In genomic region chr12:71532161-71532560, GRCm38 (mm10) we compare ENCODE assay signal across 19 mouse cellular contexts.
DNase-seq lines count a peak whose midpoint lies in the region; ATAC-seq and TF ChIP-seq lines count a peak whose summit lies in the region.
"Had no signal": no experiment of that assay in that cellular context is flagged by ENCODE, and none has a peak within 500 bp of the region (broad histone marks: within the 10 kb centered on the region; RNA-seq: fewer than 3 reads in every experiment).

No protein-coding gene starts in this region.

- no peak overlapping the region for H3K4me2 ChIP-seq in forebrain, embryonic 14.5 days (ENCODE audit: low read length)
- H3K4me2 ChIP-seq in hindbrain, embryonic 15.5 days = no peak overlapping the region
- no peak overlapping the region for H3K4me2 ChIP-seq in midbrain, embryonic 16.5 days (ENCODE audit: low read length)
- no peak overlapping the region for H3K4me2 ChIP-seq in heart, embryonic 11.5 days
- H3K4me2 ChIP-seq: embryonic facial prominence, embryonic 13.5 days; limb, embryonic 13.5 days; lung, embryonic 15.5 days had no signal

- no peak for TF ChIP-seq CTCF in brain, embryonic 14.5 days (IDR thresholded peaks at IDR 0.05; ENCODE audit: borderline replicate concordance, extremely low read depth, insufficient read depth, insufficient read length)

- 81% methylated on average over 3 of the region's 3 CpGs for WGBS in forebrain, embryonic 14.5 days
- 58% methylated on average over 3 of the region's 3 CpGs for WGBS in hindbrain, embryonic 15.5 days
- WGBS in midbrain, embryonic 16.5 days = 66% methylated on average over 3 of the region's 3 CpGs
- WGBS in heart, embryonic 11.5 days (ENCODE audit: insufficient replicate concordance) = 67% methylated on average over 3 of the region's 3 CpGs

- H3K4me3 ChIP-seq in forebrain, embryonic 14.5 days (ENCODE audit: low read depth, low read length) = no peak overlapping the region
- no peak overlapping the region for H3K4me3 ChIP-seq in hindbrain, embryonic 15.5 days
- H3K4me3 ChIP-seq in midbrain, embryonic 16.5 days (ENCODE audit: low read depth, low read length) = no peak overlapping the region
- H3K4me3 ChIP-seq in heart, embryonic 11.5 days (ENCODE audit: low read depth, low read length) = no peak overlapping the region
- H3K4me3 ChIP-seq: embryonic facial prominence, embryonic 13.5 days; heart, adult 2 months; limb, embryonic 13.5 days; lung, embryonic 15.5 days had no signal

- no peak for TF ChIP-seq POLR2A in brain, embryonic 14.5 days (IDR thresholded peaks at IDR 0.05; ENCODE audit: borderline replicate concordance, extremely low read depth, insufficient read depth, insufficient read length, poor library complexity, severe bottlenecking)

- no peaks in the 10 kb centered on the region for H3K9me3 ChIP-seq in forebrain, embryonic 14.5 days (replicated peaks; ENCODE audit: control insufficient read depth, low read length)
- H3K9me3 ChIP-seq in hindbrain, embryonic 15.5 days = no peaks in the 10 kb centered on the region
- H3K9me3 ChIP-seq in midbrain, embryonic 16.5 days (replicated peaks; ENCODE audit: control insufficient read depth, low read length, poor library complexity, severe bottlenecking) = no peaks in the 10 kb centered on the region
- no peaks in the 10 kb centered on the region for H3K9me3 ChIP-seq in heart, embryonic 11.5 days (replicated peaks; ENCODE audit: control insufficient read depth, low read length)
- H3K9me3 ChIP-seq: embryonic facial prominence, embryonic 13.5 days; limb, embryonic 13.5 days; lung, embryonic 15.5 days had no signal

- H3K4me1 ChIP-seq in forebrain, embryonic 14.5 days (ENCODE audit: control insufficient read depth, insufficient read depth, low read length) = peaks cover 12% of the 10 kb centered on the region; the same call in 1 of the 2 replicates
- peaks cover 31% of the 10 kb centered on the region for H3K4me1 ChIP-seq in hindbrain, embryonic 15.5 days (replicated peaks)
- H3K4me1 ChIP-seq in midbrain, embryonic 16.5 days (ENCODE audit: control insufficient read depth, insufficient read depth, low read length) = peaks cover 36% of the 10 kb centered on the region
- H3K4me1 ChIP-seq in heart, embryonic 11.5 days (ENCODE audit: control insufficient read depth, insufficient read depth, low read length) = no peaks in the 10 kb centered on the region
- H3K4me1 ChIP-seq: embryonic facial prominence, embryonic 13.5 days; limb, embryonic 13.5 days; lung, embryonic 15.5 days had no signal

- H3K27me3 ChIP-seq in forebrain, embryonic 14.5 days (replicated peaks; ENCODE audit: control insufficient read depth, insufficient read depth, low read length) = no peaks in the 10 kb centered on the region
- H3K27me3 ChIP-seq in hindbrain, embryonic 15.5 days = no peaks in the 10 kb centered on the region
- H3K27me3 ChIP-seq in midbrain, embryonic 16.5 days (ENCODE audit: control insufficient read depth, insufficient read depth, low read depth, low read length) = no peaks in the 10 kb centered on the region
- H3K27me3 ChIP-seq in heart, embryonic 11.5 days (ENCODE audit: control insufficient read depth, insufficient read depth, low read length) = no peaks in the 10 kb centered on the region
- H3K27me3 ChIP-seq: embryonic facial prominence, embryonic 13.5 days; limb, embryonic 13.5 days; lung, embryonic 15.5 days had no signal

- no peak overlapping the region for H3K9ac ChIP-seq in forebrain, embryonic 14.5 days (ENCODE audit: low read length)
- no peak overlapping the region for H3K9ac ChIP-seq in hindbrain, embryonic 15.5 days
- H3K9ac ChIP-seq in midbrain, embryonic 16.5 days (ENCODE audit: low read depth, low read length) = no peak overlapping the region
- no peak overlapping the region for H3K9ac ChIP-seq in heart, embryonic 11.5 days (ENCODE audit: low read depth, low read length)
- H3K9ac ChIP-seq: embryonic facial prominence, embryonic 13.5 days; limb, embryonic 13.5 days; liver, embryonic 14.5 days; lung, embryonic 15.5 days had no signal

- no peak for ATAC-seq in forebrain, embryonic 14.5 days
- no peak for ATAC-seq in hindbrain, embryonic 15.5 days (ENCODE audit: low FRiP score, low read depth)
- no peak for ATAC-seq in midbrain, embryonic 16.5 days
- no peak for ATAC-seq in heart, embryonic 11.5 days (replicated peaks; ENCODE audit: insufficient number of reproducible peaks, low FRiP score, low TSS enrichment)

- DNase-seq in brain, embryonic 14.5 days (ENCODE audit: low read depth) = peak; percentile 51
- DNase-seq in forebrain, embryonic 14.5 days (ENCODE audit: low spot score) = no peak
- no peak for DNase-seq in layer of hippocampus, adult 9-10 months (ENCODE audit: low spot score)
- no peak for DNase-seq in spleen, postnatal 10 days (ENCODE audit: low spot score in 2 of 2)
- DNase-seq: adrenal gland, adult 8-10 months; cerebellum, postnatal 10 days; gastrocnemius, postnatal 25 days; heart, adult 2 months; kidney, adult 11 months; layer of hippocampus, postnatal 36 days; lung, postnatal 4 days; thymus, postnatal 25 days had no signal

- H3K36me3 ChIP-seq in forebrain, embryonic 14.5 days (ENCODE audit: control insufficient read depth, insufficient read depth, low read length) = no peaks in the 10 kb centered on the region
- H3K36me3 ChIP-seq in hindbrain, embryonic 15.5 days = no peaks in the 10 kb centered on the region
- H3K36me3 ChIP-seq in midbrain, embryonic 16.5 days (ENCODE audit: control insufficient read depth, insufficient read depth, low read length) = no peaks in the 10 kb centered on the region
- H3K36me3 ChIP-seq in heart, embryonic 11.5 days (ENCODE audit: control insufficient read depth, insufficient read depth, low read length) = no peaks in the 10 kb centered on the region
- H3K36me3 ChIP-seq: embryonic facial prominence, embryonic 13.5 days; limb, embryonic 13.5 days; lung, embryonic 15.5 days had no signal

- peak overlapping the region; percentile 71; the same call in 1 of the 2 replicates for H3K27ac ChIP-seq in forebrain, embryonic 14.5 days (ENCODE audit: low read depth, low read length)
- peak overlapping the region; percentile 75 for H3K27ac ChIP-seq in hindbrain, embryonic 15.5 days (replicated peaks)
- peak overlapping the region; percentile 71; the same call in 1 of the 2 replicates for H3K27ac ChIP-seq in midbrain, embryonic 16.5 days (ENCODE audit: low read length)
- H3K27ac ChIP-seq in heart, embryonic 11.5 days (ENCODE audit: low read depth, low read length) = no peak overlapping the region
- H3K27ac ChIP-seq: embryonic facial prominence, embryonic 13.5 days; heart, adult 2 months; limb, embryonic 13.5 days; liver, embryonic 14.5 days; lung, embryonic 15.5 days had no signal
